Mouse (Mus musculus) midbrain, embryonic 12.5 days (tissue): ENCODE measurements around the gene Hist1h2ak. TPM values are rescaled to one million over a fixed set of nuclear protein-coding genes. Genes with fewer than 3 reads are reported as not detected.
A peak's percentile ranks its signal among the peaks of the same experiment; 100 is the strongest.
"Not testable (repeated sequence)": the region's sequence is repeated elsewhere in the genome, so short reads cannot be mapped to it uniquely, and the experiment has no call there.

Experiments
- ATAC-seq: fragments of 200-750 bp; cut with Nextera tagmentation; 2 replicates; pipeline ENCODE4 v1.8.0; 2017; ENCODE audit warnings: low read depth, moderate TSS enrichment, moderate library complexity; ENCODE audit not compliant: low FRiP score
- H3K27ac ChIP-seq: fragments of 300-500 bp; sonication (generic); replicated peaks from 2 replicates; pipeline ENCODE4 v1.5.1; 2016; ENCODE audit warnings: mild to moderate bottlenecking
- H3K27me3 ChIP-seq: fragments of 300-500 bp; sonication (generic); 2 replicates; pipeline ENCODE4 v1.6.1; 2016; ENCODE audit warnings: mild to moderate bottlenecking
- H3K36me3 ChIP-seq: fragments of 300-500 bp; sonication (generic); 2 replicates; pipeline ENCODE4 v1.6.1; 2016
- H3K4me1 ChIP-seq: fragments of 300-500 bp; sonication (generic); 2 replicates; pipeline ENCODE4 v1.6.1; 2016
- H3K4me2 ChIP-seq: fragments of 300-500 bp; sonication (generic); replicated peaks from 2 replicates; pipeline ENCODE4 v1.6.1; 2016; ENCODE audit warnings: mild to moderate bottlenecking, moderate library complexity
- H3K4me3 ChIP-seq: fragments of 300-500 bp; sonication (generic); 2 replicates; pipeline ENCODE4 v1.5.1; 2016; ENCODE audit warnings: mild to moderate bottlenecking
- H3K9ac ChIP-seq: fragments of 300-500 bp; sonication (generic); replicated peaks from 2 replicates; pipeline ENCODE4 v1.6.1; 2016; ENCODE audit warnings: mild to moderate bottlenecking, moderate library complexity
- H3K9me3 ChIP-seq: fragments of 300-500 bp; sonication (generic); 2 replicates; pipeline ENCODE4 v1.6.1; 2016; ENCODE audit warnings: mild to moderate bottlenecking
- WGBS: fragments of 180-500 bp; shearing (Covaris S2); methylation state at CpG from one replicate; pipeline ENCODE4 v1.1.7; 2016; 5-methylcytosine and 5-hydroxymethylcytosine counted together
- polyA plus RNA-seq: library from polyadenylated mRNA; unstranded; fragments of >200 nt; fragmentation: Nextera tagmentation; extraction: Ambion mirVana; gene quantifications from 2 replicates; pipeline ENCODE4 v1.2.1, GENCODE M21; 2016

Hist1h2ak gene
- polyA plus RNA-seq, 1 experiment from 2014 or later: 26.9 TPM

DNA sequence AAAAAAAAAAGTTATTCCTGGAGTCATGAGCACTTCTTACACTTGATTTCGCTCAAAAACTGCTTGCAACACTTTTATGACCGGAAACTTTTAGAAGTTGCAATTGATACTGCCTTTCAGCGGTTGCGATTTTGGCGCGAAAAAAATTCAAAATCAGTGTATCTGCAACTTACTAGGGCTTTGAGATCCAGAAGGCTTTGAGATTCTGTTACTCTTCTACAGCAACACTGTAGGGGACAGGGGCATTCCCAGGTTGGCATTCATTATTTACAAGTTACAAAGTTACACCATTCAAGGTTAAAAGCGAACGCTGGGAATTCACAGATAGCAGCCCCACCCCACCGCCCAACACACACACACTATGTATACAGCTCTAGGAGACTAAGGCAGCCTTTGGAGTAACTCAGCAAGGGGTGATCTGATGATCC lies 30.1 kb upstream of the Hist1h2ak start:
- H3K27me3 ChIP-seq: no peaks in the 10 kb centered on the region
- no peaks in the 10 kb centered on the region for H3K9me3 ChIP-seq
- no peak for ATAC-seq
- peak overlapping the region; percentile 68 for H3K4me2 ChIP-seq
- 3% methylated on average over 9 of the region's 9 CpGs for WGBS
- H3K4me1 ChIP-seq: peaks cover 47% of the 10 kb centered on the region
- no peaks in the 10 kb centered on the region for H3K36me3 ChIP-seq
- peak overlapping the region; percentile 47 for H3K4me3 ChIP-seq
- H3K9ac ChIP-seq: peak overlapping the region; percentile 46
- peak overlapping the region; percentile 83 for H3K27ac ChIP-seq

DNA sequence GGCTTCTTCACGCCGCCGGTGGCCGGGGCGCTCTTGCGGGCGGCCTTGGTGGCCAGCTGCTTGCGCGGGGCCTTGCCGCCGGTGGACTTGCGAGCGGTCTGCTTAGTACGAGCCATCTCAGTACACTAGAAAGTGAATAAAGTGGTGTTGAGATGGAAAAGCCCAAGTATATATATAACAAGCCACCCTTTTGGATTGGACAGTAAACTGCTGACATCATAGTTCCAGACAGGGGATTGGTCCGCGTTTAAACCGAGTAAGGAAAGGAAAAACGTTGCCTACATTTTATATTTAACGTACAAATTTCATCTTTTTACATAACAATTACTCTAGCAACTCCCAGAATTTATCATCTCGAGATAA lies 29.6 kb upstream of the Hist1h2ak start, which contains the start of gene Hist1h3i:
TSS of gene Hist1h3i (minus strand) at position 116 of the 363 bp plus-strand sequence.
- Histone ChIP-seq H3K4me1 (peaks cover 42% of the 10 kb centered on the region), H3K9ac (peak within 1 kb of the TSS; percentile 66), H3K4me3 (peak within 1 kb of the TSS; percentile 47), H3K27me3 (no peaks in the 10 kb centered on the region), H3K27ac (peak within 1 kb of the TSS; percentile 88), H3K4me2 (peak within 1 kb of the TSS; percentile 68), H3K36me3 (no peaks in the 10 kb centered on the region), H3K9me3 (no peaks in the 10 kb centered on the region)
- WGBS: under 1% methylated on average over 13 of the region's 20 CpGs
- peak; percentile 65 for ATAC-seq

DNA sequence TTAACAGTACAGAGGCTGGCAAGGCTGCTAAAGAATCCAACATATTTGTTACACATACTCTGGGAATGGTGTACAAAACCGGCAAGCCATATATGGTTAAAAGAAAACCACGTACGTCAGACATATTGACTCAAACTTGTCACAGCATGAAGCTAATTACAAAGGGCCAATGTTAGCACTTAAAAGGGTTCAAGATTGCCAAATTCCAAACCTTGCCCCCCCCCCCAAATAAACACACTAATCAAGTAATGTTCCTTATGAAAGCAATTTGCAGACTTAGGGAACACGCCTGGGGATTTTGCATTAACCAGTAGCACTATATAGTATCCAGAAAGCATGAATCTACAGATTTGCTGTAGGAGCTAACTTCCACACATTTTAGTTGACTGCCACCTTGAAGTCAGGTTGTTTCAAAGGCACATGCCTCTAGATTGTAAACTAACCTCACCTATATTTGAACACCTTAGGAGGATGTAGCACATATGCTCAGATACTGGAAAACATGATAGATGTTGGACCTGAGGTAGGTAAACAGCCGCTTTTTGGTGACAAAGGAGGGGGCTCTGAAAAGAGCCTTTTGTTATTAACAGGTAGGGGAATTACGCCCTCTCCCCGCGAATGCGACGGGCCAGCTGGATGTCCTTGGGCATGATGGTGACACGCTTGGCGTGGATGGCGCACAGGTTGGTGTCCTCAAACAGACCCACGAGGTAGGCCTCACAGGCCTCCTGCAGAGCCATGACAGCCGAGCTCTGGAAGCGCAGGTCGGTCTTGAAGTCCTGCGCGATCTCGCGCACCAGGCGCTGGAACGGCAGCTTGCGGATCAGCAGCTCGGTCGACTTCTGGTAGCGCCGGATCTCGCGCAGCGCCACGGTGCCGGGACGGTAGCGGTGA lies 29.0 kb upstream of the Hist1h2ak start:
- peak overlapping the region; percentile 68 for H3K4me2 ChIP-seq
- peak overlapping the region; percentile 47 for H3K4me3 ChIP-seq
- peak overlapping the region; percentile 88 for H3K27ac ChIP-seq
- H3K9me3 ChIP-seq, H3K36me3 ChIP-seq, ATAC-seq, H3K27me3 ChIP-seq: not testable (repeated sequence)
- WGBS: 1% methylated on average over 14 of the region's 35 CpGs
- H3K9ac ChIP-seq: peak overlapping the region; percentile 66
- H3K4me1 ChIP-seq: peaks cover 38% of the 10 kb centered on the region

DNA sequence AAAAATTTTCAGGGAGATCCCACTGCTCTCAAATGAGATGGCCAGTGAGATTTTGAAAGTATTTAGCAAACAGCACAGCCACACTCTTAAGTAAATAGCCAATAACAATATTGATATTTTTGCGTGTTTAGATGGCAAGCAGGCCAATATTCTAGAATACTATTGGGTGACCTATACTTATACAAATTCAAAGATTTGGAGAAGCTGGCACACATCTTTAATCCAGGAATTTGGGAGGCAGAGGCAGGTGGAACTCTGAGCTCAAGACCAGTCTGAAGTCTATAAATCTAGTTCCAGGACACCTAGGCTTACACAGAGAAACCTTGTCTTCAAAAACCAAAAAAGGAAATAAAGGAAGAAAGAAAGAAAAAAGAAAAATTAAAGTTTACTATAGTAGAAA lies 28.0 kb upstream of the Hist1h2ak start:
- Histone ChIP-seq H3K4me2 (no peak overlapping the region), H3K4me1 (peaks cover 38% of the 10 kb centered on the region), H3K27me3 (no peaks in the 10 kb centered on the region), H3K36me3 (no peaks in the 10 kb centered on the region), H3K9ac (no peak overlapping the region), H3K9me3 (no peaks in the 10 kb centered on the region), H3K4me3 (no peak overlapping the region), H3K27ac (peak overlapping the region; percentile 35; the same call in 1 of the 2 replicates)
- WGBS: 97% methylated on average over 1 of the region's 1 CpGs
- ATAC-seq: no peak

DNA sequence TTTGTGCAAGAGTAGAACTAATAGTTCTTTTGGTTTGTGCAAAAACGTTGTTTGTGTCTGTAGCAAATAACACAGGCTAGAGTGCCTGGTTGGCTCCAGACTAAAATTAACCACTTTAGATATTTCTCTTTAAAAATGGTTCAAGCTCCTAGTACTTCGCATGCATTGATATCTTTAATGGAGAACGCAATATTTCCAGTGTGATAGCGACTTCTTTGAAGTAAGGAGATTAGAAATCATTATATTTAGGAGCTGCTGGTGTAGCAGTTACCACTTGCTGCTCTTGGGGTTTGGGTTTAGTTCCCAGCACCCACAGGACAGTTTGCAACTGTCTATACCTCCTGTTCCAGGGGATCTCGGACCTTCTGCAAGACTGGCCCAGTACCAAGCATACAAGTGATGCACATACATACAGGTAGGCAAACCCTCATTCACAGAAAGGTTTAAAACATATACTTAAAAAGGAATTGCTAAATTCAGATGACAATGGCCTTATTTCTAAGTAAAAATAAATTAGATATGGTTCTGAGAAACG lies 27.5 kb upstream of the Hist1h2ak start:
- peaks cover 36% of the 10 kb centered on the region for H3K4me1 ChIP-seq
- ATAC-seq: no peak
- no peaks in the 10 kb centered on the region for H3K27me3 ChIP-seq
- no peaks in the 10 kb centered on the region for H3K36me3 ChIP-seq
- 42% methylated on average over 6 of the region's 6 CpGs for WGBS
- peak overlapping the region; percentile 57; the same call in 1 of the 2 replicates for H3K4me3 ChIP-seq
- no peak overlapping the region for H3K9ac ChIP-seq
- H3K4me2 ChIP-seq: peak overlapping the region; percentile 90
- H3K9me3 ChIP-seq: no peaks in the 10 kb centered on the region
- peak overlapping the region; percentile 95 for H3K27ac ChIP-seq

DNA sequence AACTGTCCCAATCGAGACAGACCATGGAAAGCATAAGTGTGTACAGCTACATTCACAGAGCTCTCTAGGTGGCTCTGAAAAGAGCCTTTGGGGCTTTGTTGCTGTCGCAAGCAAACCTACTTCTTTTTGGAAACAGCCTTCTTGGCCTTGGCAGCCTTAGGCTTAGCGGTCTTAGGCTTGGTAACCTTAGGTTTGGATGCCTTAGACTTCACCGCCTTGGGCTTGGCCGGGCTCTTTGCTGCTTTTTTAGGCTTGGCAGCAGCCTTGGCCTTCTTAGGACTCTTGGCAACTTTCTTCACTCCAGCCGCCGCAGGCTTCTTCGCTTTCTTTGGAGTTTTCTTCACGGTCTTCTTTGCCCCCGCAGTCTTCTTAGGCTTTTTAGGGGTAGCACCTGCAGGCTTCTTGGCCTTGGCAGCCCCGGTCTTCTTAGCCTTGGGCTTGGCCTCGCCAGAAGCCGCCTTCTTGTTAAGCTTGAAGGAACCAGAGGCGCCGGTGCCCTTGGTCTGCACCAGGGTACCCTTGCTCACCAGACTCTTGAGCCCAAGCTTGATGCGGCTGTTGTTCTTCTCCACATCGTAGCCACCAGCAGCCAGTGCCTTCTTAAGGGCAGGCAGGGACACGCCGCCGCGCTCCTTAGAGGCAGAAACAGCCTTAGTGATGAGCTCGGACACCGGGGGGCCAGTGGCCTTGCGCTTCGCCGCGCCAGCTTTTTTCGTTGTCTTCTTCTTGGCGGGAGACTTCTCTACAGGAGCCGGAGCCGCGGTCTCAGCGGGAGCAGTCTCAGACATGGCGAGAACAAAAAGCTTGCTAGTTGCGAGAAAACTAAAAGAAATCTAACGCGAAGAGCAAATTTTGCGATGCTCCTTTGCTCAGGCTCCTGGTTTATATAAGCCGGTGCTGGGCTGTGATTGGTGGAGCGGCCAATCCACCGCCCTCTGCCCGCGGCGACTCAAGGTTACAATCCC lies 26.4 kb upstream of the Hist1h2ak start, which contains the start of gene Hist1h1b:
TSS of gene Hist1h1b (minus strand) at position 859 of the 965 bp plus-strand sequence.
- under 1% methylated on average over 44 of the region's 44 CpGs for WGBS
- Histone ChIP-seq H3K27me3 (no peaks in the 10 kb centered on the region), H3K4me1 (peaks cover 31% of the 10 kb centered on the region), H3K27ac (peak within 1 kb of the TSS; percentile 95), H3K9me3 (no peaks in the 10 kb centered on the region), H3K9ac (peak within 1 kb of the TSS; percentile 83), H3K4me3 (peak within 1 kb of the TSS; percentile 57), H3K4me2 (peak within 1 kb of the TSS; percentile 90), H3K36me3 (no peaks in the 10 kb centered on the region)
- ATAC-seq: peak; percentile 45; the same call in 1 of the 2 replicates

DNA sequence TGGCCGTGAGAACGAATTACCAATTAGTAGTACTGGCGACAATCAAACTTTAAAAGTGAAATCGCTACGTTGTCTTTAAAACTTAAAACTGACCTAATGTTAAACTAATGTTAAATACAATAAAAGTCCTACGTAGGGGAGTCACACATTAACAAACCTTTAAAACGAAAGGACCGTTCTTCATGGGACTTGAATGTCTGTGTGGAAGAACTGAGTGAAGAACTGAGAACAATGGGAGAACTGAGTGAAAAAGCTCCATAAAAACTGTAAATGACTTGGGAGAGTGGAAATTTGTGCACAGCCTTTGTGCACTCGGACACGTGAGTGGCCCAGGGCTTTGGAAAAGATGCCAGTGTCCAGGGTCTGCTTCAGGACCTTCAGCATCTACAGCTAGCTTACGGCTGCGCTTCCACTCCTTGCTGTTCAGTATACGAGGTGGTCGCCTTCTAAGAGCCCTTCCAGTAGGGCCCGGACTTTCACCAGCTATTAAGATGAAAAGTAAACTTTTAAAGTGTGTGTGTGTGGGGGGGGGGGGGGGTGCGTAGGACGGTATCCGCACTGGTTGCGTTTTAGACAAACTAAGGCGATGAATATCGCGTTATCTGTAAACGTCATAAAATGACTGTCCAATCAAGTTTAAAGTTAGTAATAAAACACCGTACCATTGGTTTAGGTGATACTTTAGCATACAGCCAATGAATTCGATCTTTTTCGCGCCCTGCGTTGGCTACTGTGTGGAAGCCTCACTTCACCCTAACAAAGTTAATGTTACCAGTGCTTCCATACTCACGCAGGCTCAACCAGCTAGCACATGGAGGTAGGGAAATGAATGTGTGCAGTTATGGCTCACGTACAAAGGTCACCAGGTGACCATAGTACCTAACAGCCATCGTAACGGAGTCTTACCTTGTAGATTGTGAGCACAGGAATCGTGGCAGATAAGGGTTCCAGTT lies 25.5 kb upstream of the Hist1h2ak start:
- H3K27me3 ChIP-seq: no peaks in the 10 kb centered on the region
- 6% methylated on average over 32 of the region's 33 CpGs for WGBS
- H3K9ac ChIP-seq: peak overlapping the region; percentile 83

DNA sequence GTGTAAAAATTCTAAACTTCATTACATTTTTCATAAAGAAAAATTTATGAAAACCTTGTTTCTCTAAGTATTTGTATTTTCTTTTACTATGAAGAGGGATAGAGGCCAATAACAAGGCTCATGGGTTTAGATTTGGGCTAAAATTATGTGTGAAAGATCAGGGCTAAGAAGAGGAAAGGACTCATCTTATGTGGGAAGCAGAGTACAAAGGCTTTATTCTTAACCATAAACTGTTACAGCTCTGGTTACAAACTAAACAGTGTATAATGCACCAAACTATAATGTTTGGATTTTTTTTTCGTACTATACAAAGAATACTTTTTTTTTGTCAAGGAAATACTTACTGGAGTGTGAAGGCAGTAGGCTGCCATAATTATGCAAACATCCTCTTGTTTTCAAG lies 2.1 kb upstream of the Hist1h2ak start:
- Histone ChIP-seq H3K9me3 (no peaks in the 10 kb centered on the region), H3K4me2 (peak overlapping the region; percentile 33; the same call in 1 of the 2 replicates), H3K27me3 (no peaks in the 10 kb centered on the region), H3K9ac (no peak overlapping the region), H3K27ac (no peak overlapping the region), H3K4me1 (peaks cover 13% of the 10 kb centered on the region; the same call in 1 of the 2 replicates), H3K36me3 (no peaks in the 10 kb centered on the region), H3K4me3 (no peak overlapping the region)
- no peak for ATAC-seq
- 73% methylated on average over 1 of the region's 1 CpGs for WGBS

More for the DNA sequence above, 25.5 kb upstream of the Hist1h2ak start:
- H3K9me3 ChIP-seq: no peaks in the 10 kb centered on the region
- peak; percentile 84 for ATAC-seq
- H3K4me3 ChIP-seq: peak overlapping the region; percentile 57
- peak overlapping the region; percentile 95 for H3K27ac ChIP-seq
- H3K36me3 ChIP-seq: no peaks in the 10 kb centered on the region
- peaks cover 27% of the 10 kb centered on the region for H3K4me1 ChIP-seq
- peak overlapping the region; percentile 90 for H3K4me2 ChIP-seq

DNA sequence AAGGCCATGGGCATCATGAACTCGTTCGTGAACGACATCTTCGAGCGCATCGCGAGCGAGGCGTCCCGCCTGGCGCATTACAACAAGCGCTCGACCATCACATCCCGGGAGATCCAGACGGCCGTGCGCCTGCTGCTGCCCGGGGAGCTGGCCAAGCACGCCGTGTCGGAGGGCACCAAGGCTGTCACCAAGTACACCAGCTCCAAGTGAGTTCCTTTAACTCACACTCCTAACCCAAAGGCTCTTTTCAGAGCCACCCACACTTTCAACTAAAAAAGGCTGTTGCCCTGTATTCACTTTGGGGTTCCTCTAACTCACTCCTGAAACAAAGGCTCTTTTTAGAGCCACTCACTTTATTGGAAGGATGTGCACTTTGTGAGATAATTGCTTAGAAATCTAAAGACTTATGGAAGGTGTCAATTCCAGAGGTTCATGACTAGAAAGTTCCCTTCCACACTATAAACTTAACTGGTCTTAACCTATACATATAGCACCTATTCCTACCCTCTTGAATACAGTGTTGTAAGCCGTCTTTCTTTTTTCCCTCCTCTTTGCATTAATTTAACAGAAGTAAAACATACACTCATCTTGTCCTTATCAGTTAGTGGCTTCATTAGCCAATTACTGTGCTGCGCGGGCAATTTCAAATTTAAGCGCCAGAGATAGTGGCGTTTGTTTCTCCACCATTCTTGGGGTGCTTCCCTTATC lies 821 bp upstream of the Hist1h2ak start:
- Histone ChIP-seq H3K4me2 (peak overlapping the region; percentile 71), H3K4me3 (peak overlapping the region; percentile 47), H3K9ac (peak overlapping the region; percentile 52), H3K4me1 (peaks cover 14% of the 10 kb centered on the region), H3K27ac (peak overlapping the region; percentile 95)
- under 1% methylated on average over 23 of the region's 26 CpGs for whole genome bisulfite sequencing
- H3K36me3 ChIP-seq, H3K27me3 ChIP-seq, H3K9me3 ChIP-seq: not testable (repeated sequence)
- peak; percentile 5; the same call in 1 of the 2 replicates for ATAC-seq

DNA sequence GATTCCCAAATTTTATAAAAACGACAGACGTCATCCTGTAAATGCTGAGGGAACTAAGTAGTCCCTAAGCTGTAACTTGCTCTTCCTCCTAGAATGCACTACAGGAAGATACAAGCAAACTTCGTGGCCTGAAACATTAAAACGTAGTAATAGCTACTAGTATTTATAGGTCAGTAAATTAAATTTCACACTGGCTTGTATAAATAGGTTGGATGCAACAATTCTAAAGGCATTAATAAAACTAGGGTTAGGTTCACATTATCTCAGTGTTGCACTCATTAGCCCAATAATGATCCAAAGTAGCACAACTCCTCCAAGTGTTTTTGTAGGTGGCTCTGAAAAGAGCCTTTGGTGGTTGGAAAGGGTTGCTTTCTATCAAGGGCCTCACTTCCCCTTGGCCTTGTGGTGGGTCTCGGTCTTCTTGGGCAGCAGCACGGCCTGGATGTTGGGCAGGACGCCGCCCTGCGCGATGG lies 540 bp downstream of the Hist1h2ak start:
- no peak for ATAC-seq
- H3K4me3 ChIP-seq: peak overlapping the region; percentile 47
- H3K27me3 ChIP-seq: no peaks in the 10 kb centered on the region
- peak overlapping the region; percentile 95 for H3K27ac ChIP-seq
- H3K9me3 ChIP-seq: no peaks in the 10 kb centered on the region
- WGBS: 4% methylated on average over 10 of the region's 10 CpGs
- H3K36me3 ChIP-seq: no peaks in the 10 kb centered on the region
- H3K4me1 ChIP-seq: peaks cover 24% of the 10 kb centered on the region
- peak overlapping the region; percentile 71 for H3K4me2 ChIP-seq
- peak overlapping the region; percentile 60 for H3K9ac ChIP-seq
